Mouse (Mus musculus): Measurements from ENCODE around the gene Cpeb2.

- TF ChIP-seq EP300 (IDR thresholded peaks at IDR 0.05; ENCODE audit: insufficient read depth, low read depth, low read length) = no peak
- TF ChIP-seq CTCF (IDR thresholded peaks at IDR 0.05) = no peak
- no peak for TF ChIP-seq POLR2A (IDR thresholded peaks at IDR 0.05; ENCODE audit: insufficient read depth, low read depth, low read length)
These were observed 25.6 kb downstream of the Cpeb2 start for GRCm38 (mm10) chr5:43258472-43259142.

All from heart, adult 2 months (tissue).